Mouse (Mus musculus) small intestine, adult 2 months (tissue): ENCODE results near the gene Sec24a. TPM values are rescaled to one million over a fixed set of nuclear protein-coding genes. Genes with fewer than 3 reads are reported as not detected.
"Not testable (repeated sequence)": the region's sequence is repeated elsewhere in the genome, so short reads cannot be mapped to it uniquely, and the experiment has no call there.

Experiments
- H3K27ac ChIP-seq: fragments of 200-500 bp; 2 replicates; pipeline ENCODE4 v1.5.1; 2012; ENCODE audit warnings: low read depth, low read length, control low read depth, inconsistent platforms; ENCODE audit not compliant: insufficient read depth
- H3K27me3 ChIP-seq: fragments of 200-500 bp; 2 replicates; pipeline ENCODE4 v1.6.1; 2012; ENCODE audit warnings: mild to moderate bottlenecking, moderate library complexity, low read length, inconsistent platforms; ENCODE audit not compliant: control insufficient read depth, insufficient read depth
- H3K36me3 ChIP-seq: fragments of 200-500 bp; 2 replicates; pipeline ENCODE4 v1.6.1; 2012; ENCODE audit warnings: mild to moderate bottlenecking, low read length, control low read depth, inconsistent platforms; ENCODE audit not compliant: control insufficient read depth, insufficient read depth
- H3K4me1 ChIP-seq: fragments of 200-500 bp; 2 replicates; pipeline ENCODE4 v1.6.1; 2012; ENCODE audit warnings: low read length, inconsistent platforms, mixed read lengths; ENCODE audit not compliant: control insufficient read depth, insufficient read depth, insufficient read length
- H3K4me3 ChIP-seq: fragments of 200-500 bp; 2 replicates; pipeline ENCODE4 v1.5.1; 2012; ENCODE audit warnings: low read depth, mild to moderate bottlenecking, control low read depth, inconsistent platforms, low read length, moderate library complexity
- CTCF ChIP-seq: fragments of 200-500 bp; IDR thresholded peaks from 2 replicates; pipeline ENCODE4 v1.5.1; 2012; ENCODE audit warnings: low read depth, mild to moderate bottlenecking, control low read depth, inconsistent platforms, low read length, moderate library complexity, mixed read lengths; ENCODE audit not compliant: insufficient replicate concordance, insufficient read length; ENCODE audit errors: extremely low read depth
- POLR2A ChIP-seq: fragments of 200-500 bp; IDR thresholded peaks from 2 replicates; pipeline ENCODE4 v1.6.1; 2012; ENCODE audit warnings: low read depth, mild to moderate bottlenecking, control low read depth, inconsistent platforms, low read length, moderate library complexity
- WGBS: fragments of 180-500 bp; shearing (Covaris S2); methylation state at CpG from one replicate; pipeline ENCODE4 v1.1.7; 2018; 5-methylcytosine and 5-hydroxymethylcytosine counted together
- polyA plus RNA-seq: library from polyadenylated mRNA; depleted of rRNA; stranded (reverse); fragments of >200 nt; gene quantifications from 2 replicates; pipeline ENCODE4 v1.2.3, GENCODE M21; 2012

Sec24a gene
- polyA plus RNA-seq, 1 experiment = 56.9 TPM

- WGBS = 76% methylated on average over 7 of the region's 7 CpGs
Measured at GRCm38 (mm10) chr11:51670846-51671245, 92.6 kb downstream of the Sec24a start.

GRCm38 (mm10) chr11:51664747-51665146, 98.7 kb downstream of the Sec24a start:
- not testable (repeated sequence) for H3K4me1 ChIP-seq, H3K27me3 ChIP-seq, H3K36me3 ChIP-seq, H3K4me3 ChIP-seq, H3K27ac ChIP-seq
- WGBS = 91% methylated on average over 7 of the region's 7 CpGs

More at GRCm38 (mm10) chr11:51670846-51671245, 92.6 kb downstream of the Sec24a start:
- no peak for TF ChIP-seq POLR2A
- no peak for TF ChIP-seq CTCF
- no peaks in the 10 kb centered on the region for H3K4me1 ChIP-seq
- no peaks in the 10 kb centered on the region for H3K36me3 ChIP-seq
- H3K27ac ChIP-seq = no peak overlapping the region
- no peaks in the 10 kb centered on the region for H3K27me3 ChIP-seq
- H3K4me3 ChIP-seq = no peak overlapping the region

- WGBS = 68% methylated on average over 7 of the region's 7 CpGs
- Histone ChIP-seq H3K4me3 (no peak overlapping the region), H3K27ac (no peak overlapping the region), H3K27me3 (no peaks in the 10 kb centered on the region), H3K4me1 (peaks cover 9% of the 10 kb centered on the region), H3K36me3 (no peaks in the 10 kb centered on the region)
- TF ChIP-seq POLR2A (no peak), CTCF (no peak)
Measured at GRCm38 (mm10) chr11:51662632-51663031, 100.8 kb downstream of the Sec24a start.

GRCm38 (mm10) chr11:51661867-51662365, 101.5 kb downstream of the Sec24a start:
- no peak overlapping the region for H3K27ac ChIP-seq
- H3K4me1 ChIP-seq = peaks cover 9% of the 10 kb centered on the region
- no peaks in the 10 kb centered on the region for H3K27me3 ChIP-seq
- no peak overlapping the region for H3K4me3 ChIP-seq
- no peak for TF ChIP-seq CTCF
- TF ChIP-seq POLR2A = no peak
- no peaks in the 10 kb centered on the region for H3K36me3 ChIP-seq
- WGBS = 88% methylated on average over 16 of the region's 16 CpGs

- no peaks in the 10 kb centered on the region for H3K27me3 ChIP-seq
- TF ChIP-seq CTCF (no peak), POLR2A (no peak)
- no peak overlapping the region for H3K4me3 ChIP-seq
- no peak overlapping the region for H3K27ac ChIP-seq
- no peaks in the 10 kb centered on the region for H3K36me3 ChIP-seq
- WGBS = 13% methylated on average over 6 of the region's 6 CpGs
- H3K4me1 ChIP-seq = peaks cover 9% of the 10 kb centered on the region
Measured at GRCm38 (mm10) chr11:51658705-51659104, 104.7 kb downstream of the Sec24a start.

GRCm38 (mm10) chr11:51658291-51658690, 105.1 kb downstream of the Sec24a start:
- no peaks in the 10 kb centered on the region for H3K27me3 ChIP-seq
- H3K27ac ChIP-seq = no peak overlapping the region
- no peaks in the 10 kb centered on the region for H3K36me3 ChIP-seq
- no peak overlapping the region for H3K4me3 ChIP-seq
- TF ChIP-seq CTCF = no peak
- no peak for TF ChIP-seq POLR2A
- WGBS = 17% methylated on average over 7 of the region's 7 CpGs
- H3K4me1 ChIP-seq = peaks cover 9% of the 10 kb centered on the region

GRCm38 (mm10) chr11:51656798-51657521, 106.5 kb downstream of the Sec24a start:
- Histone ChIP-seq H3K36me3 (no peaks in the 10 kb centered on the region), H3K4me3 (no peak overlapping the region), H3K27ac (no peak overlapping the region), H3K4me1 (peaks cover 9% of the 10 kb centered on the region), H3K27me3 (no peaks in the 10 kb centered on the region)
- TF ChIP-seq POLR2A (no peak), CTCF (no peak)
- 80% methylated on average over 10 of the region's 10 CpGs for WGBS
